Mouse (Mus musculus) A20 (cell line): Measurements from ENCODE around the gene Sim2.
A peak's percentile ranks its signal among the peaks of the same experiment; 100 is the strongest.

Source experiments
- DNase-seq: peaks from one replicate; pipeline ENCODE4 v3.0.0-alpha.2; 2011; ENCODE audit warnings: low read depth, low spot score

The Sim2 gene

DNA sequence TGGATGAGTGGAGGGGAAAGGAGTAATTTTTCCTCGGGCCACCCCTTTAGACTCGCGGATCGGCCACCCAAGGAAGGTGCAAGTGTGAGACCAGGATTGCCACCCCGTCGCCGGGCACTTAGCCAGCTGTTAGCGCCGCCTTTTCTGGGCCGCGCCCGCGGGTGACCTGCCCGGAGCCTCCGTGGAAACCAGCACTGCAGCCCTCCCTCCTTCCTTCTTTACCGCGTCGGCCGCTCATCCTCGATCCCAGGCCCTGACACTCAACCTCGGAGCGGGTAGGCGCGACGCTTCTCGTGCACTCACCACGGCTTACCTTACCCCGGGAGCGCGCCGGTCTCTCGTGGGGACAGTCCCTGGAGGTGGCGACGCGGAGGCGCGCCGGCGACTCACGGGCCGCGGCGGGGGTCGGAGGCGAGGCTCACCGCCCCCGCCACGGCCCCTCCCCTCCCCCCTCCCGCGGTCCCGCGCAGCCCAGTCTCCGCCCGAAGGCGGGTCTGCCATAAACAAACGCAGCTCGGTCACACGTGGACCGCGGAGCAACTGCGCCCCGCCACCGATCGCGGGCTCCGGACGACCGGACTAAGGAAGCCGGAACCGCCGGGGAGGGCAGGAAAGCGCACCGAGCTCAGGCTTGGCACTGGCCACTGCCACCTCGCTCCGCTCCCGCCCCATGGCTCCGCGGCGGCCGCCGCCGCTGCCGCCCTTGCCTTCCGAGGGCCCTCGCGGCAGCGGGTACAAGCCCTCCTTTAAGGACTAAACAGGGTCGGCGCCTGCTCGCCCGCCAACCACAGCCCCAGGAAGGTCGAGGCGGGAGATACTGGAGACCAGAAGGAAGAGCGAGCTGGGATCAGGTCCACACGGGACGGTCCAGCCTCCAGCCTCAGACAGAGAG lies at the start of gene Sim2:
Sim2 (plus strand) TSS at position 221 of the 892 bp plus-strand sequence.
- no peak for DNase-seq

DNA sequence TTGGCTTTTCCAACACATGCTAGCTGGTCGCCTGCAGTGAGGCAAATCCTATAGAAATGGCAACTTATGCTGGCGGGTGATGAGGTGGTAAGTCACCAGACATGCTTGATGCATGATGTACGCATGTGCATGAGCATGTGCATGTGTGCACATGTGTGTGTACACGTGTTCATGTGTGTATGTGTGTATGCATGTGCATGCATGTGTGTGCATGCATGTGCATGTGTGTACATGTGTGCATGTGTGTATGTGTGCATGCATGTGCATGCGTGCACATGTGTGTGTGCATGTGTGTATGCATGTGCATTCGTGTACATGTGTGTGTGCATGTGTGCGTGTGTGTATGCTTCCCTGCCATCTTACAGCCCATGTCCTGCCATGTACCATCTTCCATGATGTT lies 47.5 kb upstream of the Sim2 start:
- no peak for DNase-seq

DNA sequence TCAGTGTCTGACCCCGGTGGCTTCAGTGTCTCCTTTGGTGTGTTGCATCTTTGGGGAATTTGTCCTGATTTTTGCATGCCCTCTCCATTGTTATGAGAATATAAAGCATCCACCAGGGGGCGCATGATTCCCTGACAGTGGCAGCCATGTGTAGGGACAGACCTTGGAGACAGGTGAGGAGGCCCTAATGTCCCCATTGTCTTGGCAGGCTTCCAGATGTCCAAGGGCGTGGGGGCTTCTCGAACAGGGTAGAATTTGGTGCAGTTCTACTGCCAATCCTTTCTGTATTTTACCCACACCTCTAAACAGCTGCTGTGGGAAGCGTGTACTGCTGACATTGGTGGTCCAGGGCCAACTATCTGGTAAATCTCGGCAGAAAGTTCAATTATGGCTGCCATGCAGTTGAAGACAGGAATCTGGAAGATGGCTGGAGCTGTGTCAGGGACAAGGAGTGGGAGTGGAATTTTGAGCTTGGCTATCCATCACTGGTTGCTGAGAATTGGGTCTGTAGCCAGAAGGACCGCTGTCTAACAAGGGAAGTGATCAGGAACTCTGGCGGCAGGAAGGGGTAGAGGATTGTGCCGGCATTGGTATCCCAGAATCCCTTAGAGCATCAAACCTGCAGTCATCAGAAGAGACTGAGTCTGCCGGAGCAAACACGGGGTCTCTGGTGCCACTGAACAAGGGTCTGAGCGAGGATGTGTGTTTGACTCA lies 46.3 kb upstream of the Sim2 start:
- DNase-seq, result peak; percentile 72

- no peak for DNase-seq
These were observed 45.8 kb upstream of the Sim2 start for GRCm38 (mm10) chr16:94038986-94039341.

GRCm38 (mm10) chr16:94040485-94040884 lies 44.2 kb upstream of the Sim2 start:
- peak; percentile 56 for DNase-seq

- no peak for DNase-seq
These were observed 43.5 kb upstream of the Sim2 start for GRCm38 (mm10) chr16:94041065-94041712.

- DNase-seq, result no peak
These were observed 40.9 kb upstream of the Sim2 start for GRCm38 (mm10) chr16:94043797-94044196.

DNA sequence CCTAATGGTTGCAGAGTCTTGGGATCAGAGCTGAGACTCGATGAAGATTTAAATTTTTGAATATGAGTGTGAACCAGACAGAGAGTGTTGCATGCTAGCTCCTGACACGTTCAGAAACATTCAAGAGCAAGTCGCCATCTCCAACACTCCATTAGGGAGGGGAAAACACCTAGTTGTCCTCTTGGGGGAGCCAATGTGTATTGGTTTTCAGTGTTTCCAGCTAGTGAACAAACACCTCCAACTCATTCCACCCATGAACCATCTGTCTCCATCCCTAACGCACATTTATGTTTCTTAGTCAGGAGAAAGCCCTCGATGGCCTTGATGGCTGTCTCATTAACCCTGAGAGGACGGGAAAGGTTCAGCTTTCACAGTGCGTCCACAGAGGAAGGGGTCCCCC lies 39.7 kb upstream of the Sim2 start:
- no peak for DNase-seq

GRCm38 (mm10) chr16:94050368-94050767 lies 34.4 kb upstream of the Sim2 start:
- DNase-seq, result no peak

DNA sequence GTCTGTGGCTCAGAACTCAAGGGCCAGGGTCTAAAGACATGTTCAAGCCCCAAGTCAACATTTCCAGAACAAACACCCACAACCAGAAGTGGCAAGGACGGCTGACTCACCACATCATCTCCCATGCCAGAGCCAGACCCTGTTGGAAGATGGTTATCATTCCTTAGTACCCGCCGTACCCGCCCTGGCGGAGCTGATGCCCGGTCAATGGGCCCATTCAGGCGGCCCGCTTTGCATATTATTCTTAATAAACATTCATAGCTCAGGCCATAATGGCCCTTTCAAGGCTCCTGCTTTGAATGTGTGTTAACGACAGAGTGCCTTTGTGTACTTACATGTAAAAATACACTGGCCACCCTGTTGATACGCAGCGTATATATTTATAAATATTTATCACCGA lies 29.6 kb upstream of the Sim2 start:
- DNase-seq, result no peak

GRCm38 (mm10) chr16:94055576-94055975 lies 29.2 kb upstream of the Sim2 start:
- DNase-seq, result no peak

DNA sequence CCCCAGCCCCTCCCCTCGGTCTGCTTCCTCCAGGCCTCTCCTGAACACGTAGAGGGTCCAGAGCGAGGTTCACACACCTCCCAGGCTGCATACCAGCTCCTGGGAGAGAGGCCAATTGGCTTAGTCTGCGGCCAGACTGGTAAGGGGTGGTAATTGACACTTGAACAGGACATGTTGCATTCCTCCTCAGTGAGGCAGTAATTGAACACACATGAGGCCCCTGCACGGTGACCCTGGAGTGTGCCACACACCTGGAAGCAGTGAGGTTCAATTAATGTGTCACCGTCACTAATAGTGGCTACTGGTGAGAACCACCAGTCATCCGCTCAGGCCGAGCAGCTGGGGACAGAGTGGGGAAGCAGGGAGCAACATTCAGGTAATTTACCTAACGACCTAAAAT lies 24.9 kb upstream of the Sim2 start:
- peak; percentile 65 for DNase-seq

DNA sequence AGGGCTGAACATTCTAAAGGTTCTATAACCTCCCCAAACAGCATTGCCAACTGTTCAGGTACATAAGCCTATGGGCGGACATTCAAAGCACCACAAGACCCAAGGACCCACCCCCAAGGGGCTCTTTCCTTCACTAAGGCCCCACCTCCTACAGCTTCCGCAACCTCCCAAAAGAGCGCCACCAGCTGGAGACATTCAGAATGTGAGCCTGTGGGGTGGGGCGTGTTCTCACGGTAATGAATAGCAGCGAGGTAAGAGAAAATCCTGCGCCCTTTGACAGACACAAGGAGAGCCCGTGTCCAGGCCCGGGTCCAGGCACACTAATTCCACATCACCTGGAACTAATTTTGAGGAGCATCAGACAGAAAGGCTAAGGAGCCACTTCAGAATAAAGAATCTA lies 20.5 kb upstream of the Sim2 start:
- no peak for DNase-seq

DNA sequence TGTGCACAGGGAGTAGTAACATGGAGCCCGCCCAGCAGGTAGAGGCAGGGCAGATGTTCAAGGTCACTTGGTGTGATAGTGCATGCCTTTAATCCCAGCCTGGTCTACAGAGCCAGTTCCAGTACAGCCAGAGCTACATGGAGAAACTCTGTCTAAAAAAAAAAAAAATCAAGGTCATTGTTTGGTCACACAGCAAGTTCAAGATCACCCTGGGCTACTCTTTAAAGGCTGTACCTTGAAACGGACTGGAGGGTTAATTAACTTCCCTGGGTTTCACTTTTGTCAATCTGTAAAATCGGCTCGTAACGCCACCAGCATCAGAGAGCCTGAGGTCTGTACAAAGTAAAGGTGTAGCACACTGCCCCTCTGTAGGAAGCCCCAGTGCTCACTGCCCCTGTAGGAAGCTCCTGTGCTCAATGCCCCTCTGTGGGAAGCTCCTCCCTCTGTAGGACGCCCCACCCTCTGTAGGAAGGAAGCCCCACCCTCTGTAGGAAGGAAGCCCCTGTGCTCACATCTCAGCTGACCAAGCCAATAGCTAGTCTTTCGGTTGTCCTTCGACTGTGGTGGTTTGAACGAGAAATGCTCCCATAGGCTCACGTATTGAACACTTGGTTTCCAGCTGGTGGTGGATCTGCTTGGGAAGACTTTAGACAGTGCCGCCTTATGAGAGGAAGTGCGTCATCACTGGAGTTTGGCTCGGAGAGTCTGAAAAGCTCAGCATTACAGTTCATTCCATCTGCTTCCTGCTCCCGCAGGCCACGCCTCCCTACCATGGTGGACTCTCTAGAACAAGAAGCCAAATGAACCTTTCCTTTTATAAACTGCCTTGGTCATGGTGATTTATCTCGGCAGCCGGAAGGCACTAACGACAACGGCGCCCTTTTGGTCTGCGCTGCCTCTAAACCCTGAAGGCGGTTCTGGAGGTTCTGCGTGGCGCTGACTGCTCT lies 18.7 kb upstream of the Sim2 start:
- no peak for DNase-seq

- DNase-seq, result no peak
These were observed 18.0 kb upstream of the Sim2 start for GRCm38 (mm10) chr16:94066771-94067170.

GRCm38 (mm10) chr16:94067280-94067679 lies 17.5 kb upstream of the Sim2 start:
- no peak for DNase-seq

- peak; percentile 97 for DNase-seq
These were observed 15.7 kb upstream of the Sim2 start for GRCm38 (mm10) chr16:94069061-94069460.

DNA sequence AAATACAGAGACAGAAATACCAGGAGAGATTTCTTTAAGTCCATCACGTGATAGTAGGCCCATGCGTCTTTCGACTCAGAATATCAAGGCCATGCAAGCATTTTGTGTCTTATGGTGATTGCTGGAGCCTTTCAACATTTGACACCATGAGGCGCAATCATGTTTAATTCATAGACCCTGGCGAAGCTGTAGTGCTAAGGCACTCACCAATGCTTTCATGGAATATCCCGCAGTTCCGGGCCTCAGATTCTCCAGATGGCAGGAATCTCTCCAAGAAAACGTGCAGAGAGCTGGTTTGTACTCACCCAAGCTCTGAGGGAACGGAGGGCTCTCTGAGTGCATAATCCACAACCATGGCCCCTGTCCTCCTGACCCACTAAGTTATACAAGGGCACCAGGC lies 13.8 kb upstream of the Sim2 start:
- no peak for DNase-seq

- DNase-seq, result no peak
These were observed 13.3 kb upstream of the Sim2 start for GRCm38 (mm10) chr16:94071468-94071867.

GRCm38 (mm10) chr16:94075362-94076027 lies 9.2 kb upstream of the Sim2 start:
- DNase-seq, result peak; percentile 31
